Mouse (Mus musculus) lung, adult 2 months (tissue): ENCODE data around the gene Plxnd1.

ENCODE experiments used
- CTCF ChIP-seq: fragments of 200-500 bp; IDR thresholded peaks from 2 replicates; pipeline ENCODE4 v1.5.1; 2011; ENCODE audit warnings: mild to moderate bottlenecking, low read length, control low read depth; ENCODE audit not compliant: insufficient read depth
- POLR2A ChIP-seq: fragments of 200-500 bp; IDR thresholded peaks from 2 replicates; pipeline ENCODE4 v1.6.1; 2011; ENCODE audit warnings: low read depth, mild to moderate bottlenecking, control low read depth, low read length, borderline replicate concordance; ENCODE audit errors: extremely low read depth

DNA sequence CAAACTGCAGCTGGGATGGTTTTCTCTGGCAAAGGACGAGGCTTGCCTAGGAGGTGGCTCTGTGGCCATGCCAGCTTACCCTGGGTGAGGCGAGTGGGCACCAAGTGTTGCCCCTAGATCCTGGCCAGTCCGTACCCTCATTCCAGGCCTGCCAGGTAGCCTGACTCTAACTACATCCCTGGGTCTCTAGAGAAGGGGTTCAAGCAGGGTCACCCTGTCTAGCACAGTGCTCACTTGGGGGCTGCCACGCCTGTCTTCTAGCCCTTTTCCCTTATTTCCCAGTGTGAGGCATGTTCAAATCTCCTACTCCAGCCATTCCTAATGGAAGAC lies 11.1 kb upstream of the Plxnd1 start:
- TF ChIP-seq CTCF (no peak), POLR2A (no peak)
